Mouse (Mus musculus) forebrain, embryonic 10.5 days (tissue): ENCODE measurements around the gene Tex13b. TPM values are rescaled to one million over a fixed set of nuclear protein-coding genes. Genes with fewer than 3 reads are reported as not detected.
"Not testable (repeated sequence)": the region's sequence is repeated elsewhere in the genome, so short reads cannot be mapped to it uniquely, and the experiment has no call there.

Experiments
- DNase-seq: peaks from one replicate; pipeline ENCODE4 v3.0.0-alpha.2; 2017; ENCODE audit warnings: low spot score; ENCODE audit errors: extremely low spot score
- H3K27ac ChIP-seq: fragments of 300-500 bp; sonication (generic); 2 replicates; pipeline ENCODE4 v1.5.1; 2016; ENCODE audit warnings: mild to moderate bottlenecking
- H3K27me3 ChIP-seq: fragments of 300-500 bp; sonication (generic); 2 replicates; pipeline ENCODE4 v1.6.1; 2016; ENCODE audit warnings: mild to moderate bottlenecking; ENCODE audit not compliant: poor library complexity, severe bottlenecking
- H3K36me3 ChIP-seq: fragments of 300-500 bp; sonication (generic); replicated peaks from 2 replicates; pipeline ENCODE4 v1.6.1; 2016; ENCODE audit warnings: mild to moderate bottlenecking, moderate library complexity
- H3K4me1 ChIP-seq: fragments of 300-500 bp; sonication (generic); 2 replicates; pipeline ENCODE4 v1.6.1; 2016
- H3K4me3 ChIP-seq: fragments of 300-500 bp; sonication (generic); 2 replicates; pipeline ENCODE4 v1.5.1; 2016; ENCODE audit warnings: mild to moderate bottlenecking, moderate library complexity
- H3K9me3 ChIP-seq: fragments of 300-500 bp; sonication (generic); 2 replicates; pipeline ENCODE4 v1.6.1; 2016; ENCODE audit warnings: mild to moderate bottlenecking, moderate library complexity
- WGBS: fragments of 180-500 bp; shearing (Covaris S2); methylation state at CpG from one replicate; pipeline ENCODE4 v1.1.7; 2016; 5-methylcytosine and 5-hydroxymethylcytosine counted together
- polyA plus RNA-seq: library from polyadenylated mRNA; unstranded; fragments of >200 nt; fragmentation: Nextera tagmentation; extraction: Ambion mirVana; gene quantifications from 2 replicates; pipeline ENCODE4 v1.2.1, GENCODE M21; 2016

The Tex13b gene
- polyA plus RNA-seq, result not detected in 2 replicates

GRCm38 (mm10) chrX:140813312-140814006 is at the start of gene Tex13b:
TSS of gene Tex13b (minus strand) at chrX:140813433.
- no peak for DNase-seq
- WGBS, result 93% methylated on average over 22 of the region's 22 CpGs
- H3K27me3 ChIP-seq, result peaks cover 77% of the 10 kb centered on the region
- H3K36me3 ChIP-seq, result no peaks in the 10 kb centered on the region
- no peak within 1 kb of the TSS for H3K4me3 ChIP-seq
- no peaks in the 10 kb centered on the region for H3K4me1 ChIP-seq
- H3K27ac ChIP-seq, result no peak within 1 kb of the TSS
- H3K9me3 ChIP-seq, result no peaks in the 10 kb centered on the region

- Histone ChIP-seq H3K27ac (no peak overlapping the region), H3K4me1 (no peaks in the 10 kb centered on the region), H3K27me3 (peaks cover 74% of the 10 kb centered on the region), H3K36me3 (no peaks in the 10 kb centered on the region), H3K9me3 (no peaks in the 10 kb centered on the region), H3K4me3 (no peak overlapping the region)
- WGBS, result 93% methylated on average over 6 of the region's 6 CpGs
- DNase-seq, result no peak
Observed at GRCm38 (mm10) chrX:140862760-140863159, 49.5 kb upstream of the Tex13b start.

- H3K27ac ChIP-seq, result no peak overlapping the region
- WGBS, result 33% methylated on average over 2 of the region's 2 CpGs
- DNase-seq, result no peak
- H3K4me3 ChIP-seq, result no peak overlapping the region
- H3K9me3 ChIP-seq, result no peaks in the 10 kb centered on the region
- peaks cover 63% of the 10 kb centered on the region for H3K27me3 ChIP-seq
- H3K4me1 ChIP-seq, result no peaks in the 10 kb centered on the region
- H3K36me3 ChIP-seq, result no peaks in the 10 kb centered on the region
Observed at GRCm38 (mm10) chrX:140857445-140857844, 44.2 kb upstream of the Tex13b start.

- 81% methylated on average over 5 of the region's 5 CpGs for WGBS
- not testable (repeated sequence) for H3K4me3 ChIP-seq, H3K27ac ChIP-seq, H3K36me3 ChIP-seq, H3K9me3 ChIP-seq, H3K4me1 ChIP-seq, DNase-seq
- peaks cover 63% of the 10 kb centered on the region for H3K27me3 ChIP-seq
Observed at GRCm38 (mm10) chrX:140857040-140857439, 43.8 kb upstream of the Tex13b start.

- 77% methylated on average over 3 of the region's 3 CpGs for WGBS
- H3K4me1 ChIP-seq, result no peaks in the 10 kb centered on the region
- H3K36me3 ChIP-seq, result no peaks in the 10 kb centered on the region
- H3K27ac ChIP-seq, result no peak overlapping the region
- no peak overlapping the region for H3K4me3 ChIP-seq
- H3K27me3 ChIP-seq, result peaks cover 67% of the 10 kb centered on the region
- DNase-seq, result no peak
- no peaks in the 10 kb centered on the region for H3K9me3 ChIP-seq
Observed at GRCm38 (mm10) chrX:140854561-140854960, 41.3 kb upstream of the Tex13b start.

- WGBS, result 100% methylated on average over 1 of the region's 1 CpGs
- not testable (repeated sequence) for H3K4me1 ChIP-seq, H3K27ac ChIP-seq, H3K4me3 ChIP-seq, H3K36me3 ChIP-seq, H3K9me3 ChIP-seq, DNase-seq
- H3K27me3 ChIP-seq, result peaks cover 71% of the 10 kb centered on the region
Observed at GRCm38 (mm10) chrX:140845401-140845800, 32.2 kb upstream of the Tex13b start.

GRCm38 (mm10) chrX:140839887-140840286 is 26.7 kb upstream of the Tex13b start:
- 82% methylated on average over 4 of the region's 4 CpGs for WGBS
- H3K36me3 ChIP-seq, result no peaks in the 10 kb centered on the region
- H3K9me3 ChIP-seq, result no peaks in the 10 kb centered on the region
- H3K27ac ChIP-seq, result no peak overlapping the region
- H3K27me3 ChIP-seq, result peaks cover 91% of the 10 kb centered on the region
- H3K4me1 ChIP-seq, result no peaks in the 10 kb centered on the region
- no peak overlapping the region for H3K4me3 ChIP-seq
- DNase-seq, result no peak

- no peaks in the 10 kb centered on the region for H3K9me3 ChIP-seq
- H3K27ac ChIP-seq, result no peak overlapping the region
- H3K27me3 ChIP-seq, result peaks cover 94% of the 10 kb centered on the region
- WGBS, result 79% methylated on average over 3 of the region's 3 CpGs
- H3K36me3 ChIP-seq, result no peaks in the 10 kb centered on the region
- no peaks in the 10 kb centered on the region for H3K4me1 ChIP-seq
- no peak overlapping the region for H3K4me3 ChIP-seq
- no peak for DNase-seq
Observed at GRCm38 (mm10) chrX:140838077-140838476, 24.8 kb upstream of the Tex13b start.

GRCm38 (mm10) chrX:140831706-140832105 is 18.5 kb upstream of the Tex13b start:
- 78% methylated on average over 4 of the region's 4 CpGs for WGBS
- H3K4me3 ChIP-seq, result no peak overlapping the region
- H3K27me3 ChIP-seq, result peaks cover 89% of the 10 kb centered on the region
- DNase-seq, result no peak
- H3K4me1 ChIP-seq, result no peaks in the 10 kb centered on the region
- H3K36me3 ChIP-seq, result no peaks in the 10 kb centered on the region
- H3K27ac ChIP-seq, result no peak overlapping the region
- H3K9me3 ChIP-seq, result no peaks in the 10 kb centered on the region

- 85% methylated on average over 17 of the region's 17 CpGs for WGBS
- Histone ChIP-seq H3K36me3 (no peaks in the 10 kb centered on the region), H3K27me3 (peaks cover 74% of the 10 kb centered on the region), H3K4me1 (no peaks in the 10 kb centered on the region), H3K4me3 (no peak overlapping the region), H3K9me3 (no peaks in the 10 kb centered on the region), H3K27ac (no peak overlapping the region)
- no peak for DNase-seq
Observed at GRCm38 (mm10) chrX:140822295-140822694, 9.1 kb upstream of the Tex13b start.

GRCm38 (mm10) chrX:140805340-140805739 is 7.9 kb downstream of the Tex13b start:
- Histone ChIP-seq H3K4me1 (no peaks in the 10 kb centered on the region), H3K36me3 (no peaks in the 10 kb centered on the region), H3K4me3 (no peak overlapping the region), H3K27ac (no peak overlapping the region), H3K27me3 (peaks cover 92% of the 10 kb centered on the region), H3K9me3 (no peaks in the 10 kb centered on the region)
- WGBS, result 85% methylated on average over 2 of the region's 2 CpGs
- DNase-seq, result no peak

- Histone ChIP-seq H3K27me3 (peaks cover 76% of the 10 kb centered on the region), H3K27ac (no peak overlapping the region), H3K4me3 (no peak overlapping the region), H3K9me3 (peaks cover 1% of the 10 kb centered on the region; the same call in 1 of the 2 replicates), H3K4me1 (no peaks in the 10 kb centered on the region), H3K36me3 (no peaks in the 10 kb centered on the region)
- DNase-seq, result no peak
- 92% methylated on average over 1 of the region's 1 CpGs for WGBS
Observed at GRCm38 (mm10) chrX:140769794-140770193, 43.4 kb downstream of the Tex13b start.
